Mouse (Mus musculus): ENCODE results near the gene Dhx57. TPM values are rescaled to one million over a fixed set of nuclear protein-coding genes. Genes with fewer than 3 reads are reported as not detected.

The Dhx57 gene
- polyA plus RNA-seq, 1 experiment from 2014 or later = 3.4 TPM

GRCm38 (mm10) chr17:80193075-80193474, 97.2 kb downstream of the Dhx57 start:
- no peak overlapping the region for H3K4me3 ChIP-seq (replicated peaks)
- ATAC-seq (ENCODE audit: low read depth) (no peak), DNase-seq (no peak)
- peaks cover 28% of the 10 kb centered on the region for H3K36me3 ChIP-seq
- no peak overlapping the region for H3K4me2 ChIP-seq
- H3K27me3 ChIP-seq = no peaks in the 10 kb centered on the region
- no peaks in the 10 kb centered on the region for H3K9me3 ChIP-seq (replicated peaks)
- no peak overlapping the region for H3K27ac ChIP-seq
- H3K9ac ChIP-seq = no peak overlapping the region
- WGBS (ENCODE audit: insufficient replicate concordance) = 58% methylated on average over 5 of the region's 5 CpGs
- no peaks in the 10 kb centered on the region for H3K4me1 ChIP-seq (replicated peaks)

Other genes starting within 250 kb of the Dhx57 start
- 25.0 and 32.0 TPM in 2 replicates for gene Hnrnpll, start 228.1 kb downstream of the Dhx57 start, polyA plus RNA-seq (2015; fragmentation: Nextera tagmentation; extraction: Ambion mirVana)
- gene Galm, start 163.0 kb downstream of the Dhx57 start, polyA plus RNA-seq (2015; fragmentation: Nextera tagmentation; extraction: Ambion mirVana) = 17.8 and 22.4 TPM in 2 replicates
- 336 and 378 TPM in 2 replicates for gene Srsf7, start 83.2 kb downstream of the Dhx57 start, polyA plus RNA-seq (2015; fragmentation: Nextera tagmentation; extraction: Ambion mirVana)
- not detected in 2 replicates for gene Ttc39d, start 83.0 kb downstream of the Dhx57 start, polyA plus RNA-seq (2015; fragmentation: Nextera tagmentation; extraction: Ambion mirVana)
- 43.5 and 50.9 TPM in 2 replicates for gene Gemin6, start 66.0 kb downstream of the Dhx57 start, polyA plus RNA-seq (2015; fragmentation: Nextera tagmentation; extraction: Ambion mirVana)
- 9.9 and 13.6 TPM in 2 replicates for gene Morn2, start 273 bp downstream of the Dhx57 start, polyA plus RNA-seq (2015; fragmentation: Nextera tagmentation; extraction: Ambion mirVana)
- 0.16 and 0.22 TPM in 2 replicates for gene Arhgef33, start 16.9 kb upstream of the Dhx57 start, polyA plus RNA-seq (2015; fragmentation: Nextera tagmentation; extraction: Ambion mirVana)
- not detected in 2 replicates for gene Gm10190, start 83.1 kb upstream of the Dhx57 start, polyA plus RNA-seq (2015; fragmentation: Nextera tagmentation; extraction: Ambion mirVana)
- gene Sos1, start 190.0 kb upstream of the Dhx57 start, polyA plus RNA-seq (2015; fragmentation: Nextera tagmentation; extraction: Ambion mirVana) = 1.1 TPM in 2 replicates